Mouse (Mus musculus) liver, embryonic 11.5 days (tissue): ENCODE measurements around the gene Rfc2. TPM values are rescaled to one million over a fixed set of nuclear protein-coding genes. Genes with fewer than 3 reads are reported as not detected.

Source experiments
- ATAC-seq: fragments of 200-750 bp; cut with Nextera tagmentation; replicated peaks from 2 replicates; pipeline ENCODE4 v1.8.0; 2017; ENCODE audit warnings: moderate number of reproducible peaks, mild to moderate bottlenecking, moderate TSS enrichment, moderate library complexity; ENCODE audit not compliant: low FRiP score
- DNase-seq: peaks from one replicate; pipeline ENCODE4 v3.0.0-alpha.2; 2017; ENCODE audit warnings: low spot score
- H3K27ac ChIP-seq: fragments of 300-500 bp; sonication (generic); 2 replicates; pipeline ENCODE4 v1.5.1; 2014; ENCODE audit warnings: mild to moderate bottlenecking, low read depth, low read length, control low read depth
- H3K27me3 ChIP-seq: fragments of 300-500 bp; sonication (generic); replicated peaks from 2 replicates; pipeline ENCODE4 v1.6.1; 2014; ENCODE audit warnings: low read length, mixed read lengths; ENCODE audit not compliant: control insufficient read depth, insufficient read depth
- H3K36me3 ChIP-seq: fragments of 300-500 bp; sonication (generic); 2 replicates; pipeline ENCODE4 v1.6.1; 2014; ENCODE audit warnings: mild to moderate bottlenecking, low read length, moderate library complexity, mixed read lengths; ENCODE audit not compliant: control insufficient read depth, insufficient read depth
- H3K4me1 ChIP-seq: fragments of 300-500 bp; sonication (generic); replicated peaks from 2 replicates; pipeline ENCODE4 v1.6.1; 2014; ENCODE audit warnings: low read length, mixed read lengths; ENCODE audit not compliant: control insufficient read depth, insufficient read depth
- H3K4me2 ChIP-seq: fragments of 300-500 bp; sonication (generic); 2 replicates; pipeline ENCODE4 v1.6.1; 2014; ENCODE audit warnings: mild to moderate bottlenecking, control low read depth, moderate library complexity
- H3K4me3 ChIP-seq: fragments of 300-500 bp; sonication (generic); 2 replicates; pipeline ENCODE4 v1.5.1; 2014; ENCODE audit warnings: low read depth, low read length, control low read depth
- H3K9ac ChIP-seq: fragments of 300-500 bp; sonication (generic); 2 replicates; pipeline ENCODE4 v1.6.1; 2014; ENCODE audit warnings: low read depth, low read length, control low read depth
- H3K9me3 ChIP-seq: fragments of 300-500 bp; sonication (generic); 2 replicates; pipeline ENCODE4 v1.6.1; 2016; ENCODE audit warnings: low read length, inconsistent platforms, mixed read lengths; ENCODE audit not compliant: control insufficient read depth
- WGBS: fragments of 180-500 bp; shearing (Covaris S2); extraction: QIAGEN DNeasy Blood & Tissue Kit; methylation state at CpG from one replicate; pipeline ENCODE4 v1.1.7; 2014; 5-methylcytosine and 5-hydroxymethylcytosine counted together
- polyA plus RNA-seq: library from polyadenylated mRNA; unstranded; fragments of >200 nt; fragmentation: Nextera tagmentation; extraction: Ambion mirVana; gene quantifications from 2 replicates; pipeline ENCODE4 v1.2.1, GENCODE M21; 2014

Gene Rfc2
- polyA plus RNA-seq, 1 experiment from 2014 or later = 363 TPM

GRCm38 (mm10) chr5:134583006-134583883, 2.1 kb downstream of the Rfc2 start:
- Histone ChIP-seq H3K9ac (peak overlapping the region; percentile 84), H3K4me1 (peaks cover 11% of the 10 kb centered on the region), H3K9me3 (no peaks in the 10 kb centered on the region), H3K27ac (peak overlapping the region; percentile 23), H3K27me3 (no peaks in the 10 kb centered on the region), H3K4me3 (peak overlapping the region; percentile 68), H3K36me3 (0 out of 2 replicates have a peak, but pooled peaks cover 3% of the 10 kb centered on the region), H3K4me2 (peak overlapping the region; percentile 71)
- WGBS = 20% methylated on average over 15 of the region's 15 CpGs
- no peak for DNase-seq
- peak; percentile 33; the same call in 1 of the 2 replicates for ATAC-seq

GRCm38 (mm10) chr5:134583884-134584213, 2.7 kb downstream of the Rfc2 start:
- Histone ChIP-seq H3K9ac (peak overlapping the region; percentile 84), H3K9me3 (no peaks in the 10 kb centered on the region), H3K27ac (peak overlapping the region; percentile 23), H3K27me3 (no peaks in the 10 kb centered on the region), H3K4me3 (peak overlapping the region; percentile 68), H3K4me2 (peak overlapping the region; percentile 71), H3K36me3 (peaks cover 4% of the 10 kb centered on the region; the same call in 1 of the 2 replicates), H3K4me1 (peaks cover 11% of the 10 kb centered on the region)
- ATAC-seq = no peak
- 41% methylated on average over 3 of the region's 3 CpGs for WGBS
- DNase-seq = no peak

GRCm38 (mm10) chr5:134584798-134585197, 3.6 kb downstream of the Rfc2 start:
- Histone ChIP-seq H3K4me3 (0 out of 2 replicates have a peak overlapping the region, but pooled peaks have one; percentile 68), H3K27me3 (no peaks in the 10 kb centered on the region), H3K4me2 (peak overlapping the region; percentile 71), H3K27ac (0 out of 2 replicates have a peak overlapping the region, but pooled peaks have one; percentile 23), H3K36me3 (peaks cover 8% of the 10 kb centered on the region; the same call in 1 of the 2 replicates), H3K4me1 (peaks cover 11% of the 10 kb centered on the region), H3K9ac (peak overlapping the region; percentile 16; the same call in 1 of the 2 replicates), H3K9me3 (no peaks in the 10 kb centered on the region)
- ATAC-seq = no peak
- WGBS = 63% methylated on average over 5 of the region's 5 CpGs
- no peak for DNase-seq

GRCm38 (mm10) chr5:134589900-134590299, 8.7 kb downstream of the Rfc2 start:
- Histone ChIP-seq H3K9ac (no peak overlapping the region), H3K4me2 (no peak overlapping the region), H3K27me3 (no peaks in the 10 kb centered on the region), H3K9me3 (no peaks in the 10 kb centered on the region), H3K27ac (no peak overlapping the region), H3K36me3 (peaks cover 39% of the 10 kb centered on the region), H3K4me1 (peaks cover 15% of the 10 kb centered on the region), H3K4me3 (no peak overlapping the region)
- DNase-seq (no peak), ATAC-seq (no peak)
- WGBS = 81% methylated on average over 3 of the region's 3 CpGs

GRCm38 (mm10) chr5:134592026-134592581, 10.9 kb downstream of the Rfc2 start:
- Histone ChIP-seq H3K4me3 (no peak overlapping the region), H3K4me2 (no peak overlapping the region), H3K9me3 (no peaks in the 10 kb centered on the region), H3K27me3 (no peaks in the 10 kb centered on the region), H3K4me1 (peaks cover 12% of the 10 kb centered on the region), H3K9ac (no peak overlapping the region), H3K27ac (peak overlapping the region; percentile 61; the same call in 1 of the 2 replicates), H3K36me3 (peaks cover 54% of the 10 kb centered on the region)
- DNase-seq (no peak), ATAC-seq (no peak)
- 83% methylated on average over 11 of the region's 11 CpGs for WGBS

GRCm38 (mm10) chr5:134593093-134593492, 11.9 kb downstream of the Rfc2 start:
- 0 out of 2 replicates have a peak overlapping the region, but pooled peaks have one; percentile 7 for H3K4me2 ChIP-seq
- no peaks in the 10 kb centered on the region for H3K27me3 ChIP-seq
- H3K9ac ChIP-seq = no peak overlapping the region
- 41% methylated on average over 9 of the region's 9 CpGs for WGBS
- H3K36me3 ChIP-seq = peaks cover 61% of the 10 kb centered on the region
- H3K27ac ChIP-seq = peak overlapping the region; percentile 61
- H3K4me3 ChIP-seq = no peak overlapping the region
- peaks cover 12% of the 10 kb centered on the region for H3K4me1 ChIP-seq
- H3K9me3 ChIP-seq = no peaks in the 10 kb centered on the region
- DNase-seq (no peak), ATAC-seq (peak; percentile 96)

- Histone ChIP-seq H3K36me3 (peaks cover 43% of the 10 kb centered on the region), H3K27me3 (no peaks in the 10 kb centered on the region), H3K4me3 (no peak overlapping the region), H3K4me2 (no peak overlapping the region), H3K9ac (no peak overlapping the region), H3K27ac (no peak overlapping the region), H3K4me1 (peaks cover 5% of the 10 kb centered on the region), H3K9me3 (no peaks in the 10 kb centered on the region)
- DNase-seq (no peak), ATAC-seq (no peak)
- 93% methylated on average over 10 of the region's 10 CpGs for WGBS
These were observed 16.5 kb downstream of the Rfc2 start for GRCm38 (mm10) chr5:134597711-134598110.

- no peak overlapping the region for H3K4me3 ChIP-seq
- no peak for DNase-seq
- no peaks in the 10 kb centered on the region for H3K9me3 ChIP-seq
- no peak for ATAC-seq
- H3K9ac ChIP-seq = no peak overlapping the region
- no peak overlapping the region for H3K27ac ChIP-seq
- H3K4me1 ChIP-seq = no peaks in the 10 kb centered on the region
- no peaks in the 10 kb centered on the region for H3K36me3 ChIP-seq
- H3K4me2 ChIP-seq = no peak overlapping the region
- H3K27me3 ChIP-seq = no peaks in the 10 kb centered on the region
- 71% methylated on average over 11 of the region's 11 CpGs for WGBS
These were observed 23.2 kb downstream of the Rfc2 start for GRCm38 (mm10) chr5:134604376-134604775.
